In genomic region chr17:48409380-48410298, GRCm38 (mm10) we compare ENCODE assay signal across 8 mouse cellular contexts. TPM values are rescaled to one million over a fixed set of nuclear protein-coding genes. Genes with fewer than 3 reads are reported as not detected.
DNase-seq lines count a peak whose midpoint lies in the region; ATAC-seq and TF ChIP-seq lines count a peak whose summit lies in the region.

TSS of gene Nfya (minus strand) at chr17:48409906.
TSS of gene Oard1 (plus strand) at chr17:48410014.

- H3K9ac ChIP-seq in MEL (ENCODE audit: control insufficient read depth, low read depth, low read length, poor library complexity, severe bottlenecking) = peak within 1 kb of the TSS; percentile 98
- H3K9ac ChIP-seq in forebrain, postnatal 0 days = peak within 1 kb of the TSS; percentile 98
- H3K9ac ChIP-seq in lung, embryonic 15.5 days = peak within 1 kb of the TSS; percentile 98

- peak; percentile 94 for ATAC-seq in forebrain, postnatal 0 days
- ATAC-seq in lung, embryonic 15.5 days (ENCODE audit: borderline replicate concordance, extremely low read depth, low FRiP score, low TSS enrichment) = peak; percentile 97

- peak within 1 kb of the TSS; percentile 100 for H3K27ac ChIP-seq in MEL (ENCODE audit: control insufficient read depth, low read depth, low read length)
- H3K27ac ChIP-seq in cerebellum, adult 2 months (ENCODE audit: insufficient read depth, low read length) = peak within 1 kb of the TSS; percentile 98
- peak within 1 kb of the TSS; percentile 99 for H3K27ac ChIP-seq in forebrain, postnatal 0 days (ENCODE audit: low read depth, low read length)
- H3K27ac ChIP-seq in lung, embryonic 15.5 days = peak within 1 kb of the TSS; percentile 100

- peak; percentile 37 to 85; a peak in 2 of 4 replicates for TF ChIP-seq POLR2A in MEL (IDR thresholded peaks at IDR 0.05; ENCODE audit: control insufficient read depth in 1 of 2, insufficient read depth in 1 of 2, low read depth in 1 of 2, low read length in 2 of 2, poor library complexity in 1 of 2)
- peak; percentile 71 for TF ChIP-seq POLR2A in cerebellum, adult 2 months (IDR thresholded peaks at IDR 0.05; ENCODE audit: borderline replicate concordance, insufficient read depth, low read length)

- TF ChIP-seq CTCF in MEL (IDR thresholded peaks at IDR 0.05 in 2 of 3, conservative IDR thresholded peaks at IDR 0.05 in 1 of 3; ENCODE audit: control insufficient read depth in 1 of 3, insufficient read depth in 1 of 3, low read depth in 2 of 3, low read length in 3 of 3, poor library complexity in 1 of 3, severe bottlenecking in 1 of 3) = no peak
- TF ChIP-seq CTCF in cerebellum, adult 2 months (IDR thresholded peaks at IDR 0.05; ENCODE audit: borderline replicate concordance, insufficient read depth, low read depth, low read length) = no peak
- TF ChIP-seq CTCF in forebrain, postnatal 0 days (IDR thresholded peaks at IDR 0.05; ENCODE audit: low read depth) = peak; percentile 24; the same call in 1 of the 2 replicates

- peaks cover 55% of the 10 kb centered on the region for H3K79me2 ChIP-seq in MEL (ENCODE audit: control insufficient read depth, insufficient read depth, low read length, poor library complexity)

- peak; percentile 99 for DNase-seq in MEL (ENCODE audit: low read depth, low spot score)
- peak; percentile 100 for DNase-seq in cerebellum, adult 2 months
- peak; percentile 100 for DNase-seq in forebrain, postnatal 0 days
- peak; percentile 100 for DNase-seq in heart, postnatal 4 days
- peak; percentile 100 for DNase-seq in layer of hippocampus, adult 8-10 months (ENCODE audit: low spot score in 2 of 2)
- DNase-seq in ovary, adult 18-20 months (ENCODE audit: low spot score) = peak; percentile 99
- peak; percentile 100 for DNase-seq in thymus, postnatal 0 days (ENCODE audit: low spot score)

- WGBS in cerebellum, adult 2 months = under 1% methylated on average over 84 of the region's 84 CpGs
- 3% methylated on average over 84 of the region's 84 CpGs for WGBS in forebrain, postnatal 0 days
- under 1% methylated on average over 83 of the region's 84 CpGs for WGBS in lung, embryonic 15.5 days

- no peaks in the 10 kb centered on the region for H3K9me3 ChIP-seq in MEL (replicated peaks; ENCODE audit: insufficient read depth, low read length)
- no peaks in the 10 kb centered on the region for H3K9me3 ChIP-seq in forebrain, postnatal 0 days (ENCODE audit: low read length)
- H3K9me3 ChIP-seq in lung, embryonic 15.5 days = no peaks in the 10 kb centered on the region

- H3K4me1 ChIP-seq in MEL (ENCODE audit: control insufficient read depth in 1 of 2, insufficient read depth in 2 of 2, low read length in 2 of 2) = peaks cover 7 to 19% of the 10 kb centered on the region in 2 experiments
- peaks cover 7% of the 10 kb centered on the region; the same call in 1 of the 2 replicates for H3K4me1 ChIP-seq in cerebellum, adult 2 months (ENCODE audit: control insufficient read depth, insufficient read depth, low read length)
- 0 out of 2 replicates have a peak, but pooled peaks cover 16% of the 10 kb centered on the region for H3K4me1 ChIP-seq in forebrain, postnatal 0 days (ENCODE audit: insufficient read depth)
- H3K4me1 ChIP-seq in lung, embryonic 15.5 days = peaks cover 27% of the 10 kb centered on the region

- no peak for TF ChIP-seq EP300 in MEL (IDR thresholded peaks at IDR 0.05; ENCODE audit: low read depth in 1 of 2, low read length in 2 of 2)

- peaks cover 2 to 42% of the 10 kb centered on the region in 2 experiments; a peak in 3 of 4 replicates for H3K36me3 ChIP-seq in MEL (ENCODE audit: control insufficient read depth in 1 of 2, insufficient read depth in 2 of 2, low read length in 2 of 2)
- H3K36me3 ChIP-seq in forebrain, postnatal 0 days (ENCODE audit: insufficient read depth) = no peaks in the 10 kb centered on the region
- peaks cover 18% of the 10 kb centered on the region for H3K36me3 ChIP-seq in lung, embryonic 15.5 days

- peak within 1 kb of the TSS; percentile 71 to 84 for H3K4me3 ChIP-seq in MEL (ENCODE audit: control insufficient read depth in 1 of 2, insufficient read depth in 1 of 2, low read depth in 2 of 2, low read length in 2 of 2)
- H3K4me3 ChIP-seq in cerebellum, adult 2 months (replicated peaks; ENCODE audit: insufficient read depth, low read depth, low read length) = peak within 1 kb of the TSS; percentile 93
- H3K4me3 ChIP-seq in forebrain, postnatal 0 days (ENCODE audit: low read depth, low read length) = peak within 1 kb of the TSS; percentile 77
- peak within 1 kb of the TSS; percentile 93 for H3K4me3 ChIP-seq in lung, embryonic 15.5 days

- H3K4me2 ChIP-seq in forebrain, postnatal 0 days (ENCODE audit: low read depth) = peak within 1 kb of the TSS; percentile 81
- peak within 1 kb of the TSS; percentile 77 for H3K4me2 ChIP-seq in lung, embryonic 15.5 days

- TF ChIP-seq RAD21 in MEL (IDR thresholded peaks at IDR 0.05; ENCODE audit: low read depth, low read length) = no peak

- no peaks in the 10 kb centered on the region for H3K27me3 ChIP-seq in MEL (ENCODE audit: control insufficient read depth in 1 of 2, insufficient read depth in 2 of 2, low read length in 2 of 2)
- H3K27me3 ChIP-seq in cerebellum, adult 2 months (ENCODE audit: control insufficient read depth, insufficient read depth, low read length) = no peaks in the 10 kb centered on the region
- H3K27me3 ChIP-seq in forebrain, postnatal 0 days (ENCODE audit: insufficient read depth, low read length) = no peaks in the 10 kb centered on the region
- no peaks in the 10 kb centered on the region for H3K27me3 ChIP-seq in lung, embryonic 15.5 days

TF ChIP-seq in MEL, 35 proteins besides CTCF, POLR2A, EP300 and RAD21 (continues in another document):
- TF ChIP-seq USF2 (IDR thresholded peaks at IDR 0.05; ENCODE audit: borderline replicate concordance in 1 of 2, insufficient read depth in 1 of 2, low read depth in 1 of 2, low read length in 2 of 2) (no peak), NRF1 (IDR thresholded peaks at IDR 0.05; ENCODE audit: insufficient read depth, low read depth, low read length, poor library complexity, severe bottlenecking) (peak; percentile 91), KAT2A (conservative IDR thresholded peaks at IDR 0.05; ENCODE audit: low read depth, low read length) (peak; percentile 70; the same call in 1 of the 2 replicates), E2F4 (IDR thresholded peaks at IDR 0.05; ENCODE audit: borderline replicate concordance, low read depth, low read length) (peak; percentile 96), ZMIZ1 (IDR thresholded peaks at IDR 0.05; ENCODE audit: low read depth, low read length) (0 out of 2 replicates have a peak, but pooled peaks have one; percentile 41), TAL1 (IDR thresholded peaks at IDR 0.05; ENCODE audit: low read length) (no peak), ETS1 (IDR thresholded peaks at IDR 0.05; ENCODE audit: low read depth, low read length) (no peak), UBTF (IDR thresholded peaks at IDR 0.05; ENCODE audit: borderline replicate concordance, insufficient read depth, low read depth, low read length) (no peak), CHD2 (IDR thresholded peaks at IDR 0.05; ENCODE audit: low read length) (no peak), POLR2AphosphoS5 (IDR thresholded peaks at IDR 0.05; ENCODE audit: borderline replicate concordance, low read depth, low read length) (no peak), BHLHE40 (IDR thresholded peaks at IDR 0.05; ENCODE audit: borderline replicate concordance, low read depth, low read length) (no peak), ZNF384 (IDR thresholded peaks at IDR 0.05; ENCODE audit: low read depth, low read length) (no peak), ZKSCAN1 (IDR thresholded peaks at IDR 0.05; ENCODE audit: low read depth, low read length) (no peak), MEF2A (IDR thresholded peaks at IDR 0.05; ENCODE audit: extremely low read depth, insufficient replicate concordance, low read depth, low read length, poor library complexity, severe bottlenecking) (no peak), NELFE (IDR thresholded peaks at IDR 0.05; ENCODE audit: low read depth, low read length) (peak; percentile 50; the same call in 1 of the 2 replicates), GABPA (IDR thresholded peaks at IDR 0.05; ENCODE audit: low read depth, low read length) (no peak), RCOR1 (IDR thresholded peaks at IDR 0.05; ENCODE audit: low read depth, low read length) (no peak), MYB (IDR thresholded peaks at IDR 0.05; ENCODE audit: low read depth, low read length) (0 out of 2 replicates have a peak, but pooled peaks have one; percentile 19), JUND (IDR thresholded peaks at IDR 0.05; ENCODE audit: low read depth, low read length) (no peak), TBP (IDR thresholded peaks at IDR 0.05; ENCODE audit: low read depth, low read length) (peak; percentile 74), MAX (IDR thresholded peaks at IDR 0.05; ENCODE audit: low read length) (peak; percentile 81), MAZ (IDR thresholded peaks at IDR 0.05; ENCODE audit: low read depth, low read length) (0 out of 2 replicates have a peak, but pooled peaks have one; percentile 61)

RNA-seq across cellular contexts. Expression of gene Nfya, which starts in this region (rescaled TPM):
- 48.1 and 56.9 TPM in 2 replicates for total RNA-seq in MEL (2012; rRNA removed)
- 10 to 100 TPM in 1 of 2 experiments, not detected in 1; 97.8 TPM for polyA plus RNA-seq in MEL (2012; ENCODE audit: insufficient read depth in 1 of 2, insufficient read length in 2 of 2, low read depth in 1 of 2, low replicate concordance in 2 of 2, missing spikeins in 1 of 2)
- polyA plus RNA-seq in cerebellum, adult 2 months (2012; rRNA removed) = 20.3 and 28.1 TPM in 2 replicates
- total RNA-seq in forebrain, postnatal 0 days (2014; rRNA removed) = 25.2 and 35.0 TPM in 2 replicates
- 6.3 and 6.6 TPM in 2 replicates for polyA plus RNA-seq in forebrain, postnatal 0 days (2015; fragmentation: Nextera tagmentation; extraction: Ambion mirVana)
- 10 to 100 TPM; 29.0 to 33.2 TPM for total RNA-seq in heart, postnatal 4 days (2021)
- total RNA-seq in layer of hippocampus, adult 8-10 months (2022) = 10 to 100 TPM; 22.2 to 35.0 (median 27.9) TPM
- 17.0 and 19.9 TPM in 2 replicates for polyA plus RNA-seq in lung, embryonic 15.5 days (2015; fragmentation: Nextera tagmentation; extraction: Ambion mirVana)
- 13.3 and 15.2 TPM in 2 replicates for polyA plus RNA-seq in thymus, postnatal 0 days (2015; fragmentation: Nextera tagmentation; extraction: Ambion mirVana)

RNA-seq across cellular contexts. Expression of gene Oard1, which starts in this region (rescaled TPM):
- total RNA-seq in MEL (2012; rRNA removed) = 21.2 and 21.5 TPM in 2 replicates
- polyA plus RNA-seq in MEL (2012; ENCODE audit: insufficient read depth in 1 of 2, insufficient read length in 2 of 2, low read depth in 1 of 2, low replicate concordance in 2 of 2, missing spikeins in 1 of 2) = 10 to 100 TPM in 1 of 2 experiments, not detected in 1; 24.4 TPM
- 27.4 and 27.6 TPM in 2 replicates for polyA plus RNA-seq in cerebellum, adult 2 months (2012; rRNA removed)
- 18.7 and 21.0 TPM in 2 replicates for total RNA-seq in forebrain, postnatal 0 days (2014; rRNA removed)
- polyA plus RNA-seq in forebrain, postnatal 0 days (2015; fragmentation: Nextera tagmentation; extraction: Ambion mirVana) = 36.0 and 40.0 TPM in 2 replicates
- 10 to 100 TPM; 14.5 to 14.6 TPM for total RNA-seq in heart, postnatal 4 days (2021)
- total RNA-seq in layer of hippocampus, adult 8-10 months (2022) = 10 to 100 TPM; 13.2 to 18.9 (median 16.0) TPM
- polyA plus RNA-seq in lung, embryonic 15.5 days (2015; fragmentation: Nextera tagmentation; extraction: Ambion mirVana) = 70.6 and 75.7 TPM in 2 replicates
- polyA plus RNA-seq in thymus, postnatal 0 days (2015; fragmentation: Nextera tagmentation; extraction: Ambion mirVana) = 71.0 and 73.3 TPM in 2 replicates

Comparison
In these comparisons a context has a peak if more than half of its experiments do, and no peak if none do; other contexts are left out.
1. Peak in every context shown above with its lines: DNase-seq, ATAC-seq, H3K4me3 ChIP-seq and H3K27ac ChIP-seq.